Mouse (Mus musculus) bone marrow, adult 2 months (tissue): ENCODE results near the gene Gm28053.

ENCODE experiments used
- CTCF ChIP-seq: fragments of 200-500 bp; IDR thresholded peaks from 2 replicates; pipeline ENCODE4 v1.5.1; 2011; ENCODE audit warnings: low read length, control low read depth; ENCODE audit not compliant: control insufficient read depth, insufficient read depth
- POLR2A ChIP-seq: fragments of 200-500 bp; IDR thresholded peaks from 2 replicates; pipeline ENCODE4 v1.6.1; 2011; ENCODE audit warnings: low read depth, mild to moderate bottlenecking, control low read depth, low read length, borderline replicate concordance; ENCODE audit not compliant: control insufficient read depth

GRCm38 (mm10) chr6:48700251-48701075 lies 17.9 kb upstream of the Gm28053 start:
- no peak for TF ChIP-seq POLR2A
- TF ChIP-seq CTCF, result no peak
